Mouse (Mus musculus) testis, adult 2 months (tissue): ENCODE data around the gene Ppp1r12b.

Experiments
- CTCF ChIP-seq: fragments of 200-500 bp; IDR thresholded peaks from 2 replicates; pipeline ENCODE4 v1.5.1; 2012; ENCODE audit warnings: low read depth, mild to moderate bottlenecking, inconsistent platforms, low read length, moderate library complexity; ENCODE audit not compliant: control insufficient read depth, insufficient read depth, insufficient replicate concordance
- POLR2A ChIP-seq: fragments of 200-500 bp; IDR thresholded peaks from 2 replicates; pipeline ENCODE4 v1.6.1; 2012; ENCODE audit warnings: low read depth, mild to moderate bottlenecking, inconsistent platforms, low read length, moderate library complexity; ENCODE audit not compliant: control insufficient read depth

- TF ChIP-seq CTCF (no peak), POLR2A (no peak)
Measured at GRCm38 (mm10) chr1:134760642-134761041, 195.1 kb downstream of the Ppp1r12b start.
